Comparison of ENCODE assay signal across 12 mouse cellular contexts in the genomic region with DNA sequence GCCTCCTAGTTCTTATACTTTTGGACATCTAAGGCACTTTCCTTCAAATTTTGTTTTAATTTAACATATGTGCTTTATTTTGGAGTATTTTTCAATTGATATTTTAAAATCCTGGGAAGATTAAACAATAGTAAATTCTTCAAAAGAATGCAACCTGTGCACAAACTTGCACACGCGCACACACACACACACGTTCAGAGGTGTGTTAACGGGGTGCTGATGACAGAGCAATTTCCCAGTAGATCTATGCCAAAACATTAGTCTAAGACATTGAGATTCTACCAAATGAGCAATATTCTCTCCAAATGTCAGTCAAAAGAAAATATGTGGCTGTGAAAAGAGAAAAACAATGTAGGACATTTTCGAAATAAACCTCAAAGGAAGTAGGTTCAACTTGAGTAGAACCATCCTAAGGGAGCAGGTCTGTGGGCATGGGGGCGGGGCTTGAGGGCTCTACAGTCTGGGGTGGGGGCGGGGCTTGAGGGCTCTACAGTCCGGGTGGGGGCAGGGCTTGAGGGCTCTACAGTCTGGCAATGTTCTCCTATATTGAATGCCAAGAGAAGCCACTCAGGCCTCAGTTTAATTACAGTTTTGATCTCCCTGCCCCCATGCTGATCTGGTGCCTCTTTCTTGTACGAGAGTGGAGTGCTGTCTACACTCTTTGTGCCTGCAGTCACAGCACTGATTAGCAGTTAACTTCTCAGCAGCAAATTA.
A peak's percentile ranks its signal among the peaks of the same experiment; 100 is the strongest.
DNase-seq lines count a peak whose midpoint lies in the region; ATAC-seq and TF ChIP-seq lines count a peak whose summit lies in the region.
"Had no signal": no experiment of that assay in that cellular context is flagged by ENCODE, and none has a peak within 500 bp of the region (broad histone marks: within the 10 kb centered on the region; RNA-seq: fewer than 3 reads in every experiment).

No protein-coding gene starts in this region.

- H3K36me3 ChIP-seq in heart, embryonic 15.5 days: no peaks in the 10 kb centered on the region
- H3K36me3 ChIP-seq in lung, embryonic 16.5 days (ENCODE audit: control insufficient read depth, insufficient read depth, low read length): no peaks in the 10 kb centered on the region
- H3K36me3 ChIP-seq in MEL (ENCODE audit: control insufficient read depth in 1 of 2, insufficient read depth in 2 of 2, low read length in 2 of 2): peaks cover 0 to 55% of the 10 kb centered on the region in 2 experiments; a peak in 2 of 4 replicates
- no peaks in the 10 kb centered on the region for H3K36me3 ChIP-seq in intestine, embryonic 16.5 days (ENCODE audit: control insufficient read depth, insufficient read depth, low read length)
- H3K36me3 ChIP-seq: hindbrain, embryonic 15.5 days; limb, embryonic 12.5 days; neural tube, embryonic 13.5 days had no signal

- H3K27ac ChIP-seq in heart, embryonic 15.5 days: peak overlapping the region; percentile 53; the same call in 1 of the 2 replicates
- H3K27ac ChIP-seq in lung, embryonic 16.5 days (ENCODE audit: low read length): peak overlapping the region; percentile 57
- H3K27ac ChIP-seq in MEL (ENCODE audit: control insufficient read depth, low read depth, low read length): peak overlapping the region; percentile 95
- no peak overlapping the region for H3K27ac ChIP-seq in intestine, embryonic 16.5 days (ENCODE audit: low read length)
- H3K27ac ChIP-seq: hindbrain, embryonic 15.5 days; limb, embryonic 12.5 days; neural tube, embryonic 13.5 days had no signal

- TF ChIP-seq EP300 in MEL (IDR thresholded peaks at IDR 0.05; ENCODE audit: low read depth in 1 of 2, low read length in 2 of 2): peak; percentile 26 to 38; a peak in 1 of 4 replicates

- ATAC-seq in heart, embryonic 15.5 days (replicated peaks; ENCODE audit: insufficient number of reproducible peaks, insufficient read depth, low FRiP score, low read depth): no peak
- peak; percentile 49 for ATAC-seq in lung, embryonic 16.5 days (ENCODE audit: low read depth)
- ATAC-seq in intestine, embryonic 16.5 days: 0 out of 2 replicates have a peak, but pooled peaks have one; percentile 17
- ATAC-seq: activated CD4-positive, CD25-positive, alpha-beta regulatory T cell, adult 4 months had no signal

- H3K9ac ChIP-seq in heart, embryonic 15.5 days: no peak overlapping the region
- no peak overlapping the region for H3K9ac ChIP-seq in lung, embryonic 16.5 days (ENCODE audit: low read length)
- peak overlapping the region; percentile 61 for H3K9ac ChIP-seq in MEL (ENCODE audit: control insufficient read depth, low read depth, low read length, poor library complexity, severe bottlenecking)
- H3K9ac ChIP-seq in intestine, embryonic 16.5 days (ENCODE audit: low read depth, low read length): no peak overlapping the region
- H3K9ac ChIP-seq: hindbrain, embryonic 15.5 days; limb, embryonic 12.5 days; neural tube, embryonic 13.5 days had no signal

- H3K27me3 ChIP-seq in heart, embryonic 15.5 days: no peaks in the 10 kb centered on the region
- H3K27me3 ChIP-seq in lung, embryonic 16.5 days (ENCODE audit: control insufficient read depth, insufficient read depth, low read depth, low read length): no peaks in the 10 kb centered on the region
- H3K27me3 ChIP-seq in MEL (ENCODE audit: control insufficient read depth in 1 of 2, insufficient read depth in 2 of 2, low read length in 2 of 2): no peaks in the 10 kb centered on the region
- H3K27me3 ChIP-seq in intestine, embryonic 16.5 days (replicated peaks; ENCODE audit: control insufficient read depth, insufficient read depth, low read length): no peaks in the 10 kb centered on the region
- H3K27me3 ChIP-seq: hindbrain, embryonic 15.5 days; limb, embryonic 12.5 days; neural tube, embryonic 13.5 days had no signal

- H3K4me2 ChIP-seq in heart, embryonic 15.5 days: no peak overlapping the region
- no peak overlapping the region for H3K4me2 ChIP-seq in lung, embryonic 16.5 days (ENCODE audit: low read depth, low read length)
- no peak overlapping the region for H3K4me2 ChIP-seq in intestine, embryonic 16.5 days (ENCODE audit: low read depth, low read length)
- H3K4me2 ChIP-seq: hindbrain, embryonic 15.5 days; limb, embryonic 12.5 days; neural tube, embryonic 13.5 days had no signal

- no peak for DNase-seq in heart, adult 8-10 months (ENCODE audit: low spot score)
- no peak for DNase-seq in lung, adult 2 months
- peak; percentile 92 for DNase-seq in MEL (ENCODE audit: low read depth, low spot score)
- DNase-seq in c-Kit-positive CD71-positive TER-119-positive erythroid progenitor cells, embryonic 14.5 days (ENCODE audit: low spot score): no peak
- no peak for DNase-seq in urinary bladder, postnatal 25 days (ENCODE audit: low spot score)

- no peak overlapping the region for H3K4me3 ChIP-seq in heart, embryonic 15.5 days
- no peak overlapping the region for H3K4me3 ChIP-seq in lung, embryonic 16.5 days (ENCODE audit: low read length)
- H3K4me3 ChIP-seq in lung, adult 2 months (replicated peaks; ENCODE audit: extremely low read depth, low read depth, low read length): no peak overlapping the region
- peak overlapping the region; percentile 32 to 41 for H3K4me3 ChIP-seq in MEL (ENCODE audit: control insufficient read depth in 1 of 2, insufficient read depth in 1 of 2, low read depth in 2 of 2, low read length in 2 of 2)
- no peak overlapping the region for H3K4me3 ChIP-seq in intestine, embryonic 16.5 days (ENCODE audit: low read length)
- H3K4me3 ChIP-seq: hindbrain, embryonic 15.5 days; limb, embryonic 12.5 days; neural tube, embryonic 13.5 days had no signal

- no peaks in the 10 kb centered on the region for H3K9me3 ChIP-seq in heart, embryonic 15.5 days (replicated peaks)
- no peaks in the 10 kb centered on the region for H3K9me3 ChIP-seq in lung, embryonic 16.5 days (ENCODE audit: control insufficient read depth, low read length)
- H3K9me3 ChIP-seq in MEL (replicated peaks; ENCODE audit: insufficient read depth, low read length): no peaks in the 10 kb centered on the region
- no peaks in the 10 kb centered on the region for H3K9me3 ChIP-seq in intestine, embryonic 16.5 days (ENCODE audit: control insufficient read depth, low read length)
- H3K9me3 ChIP-seq: hindbrain, embryonic 15.5 days; limb, embryonic 12.5 days; neural tube, embryonic 13.5 days had no signal

- 66% methylated on average over 9 of the region's 9 CpGs for WGBS in heart, embryonic 15.5 days
- 59% methylated on average over 9 of the region's 9 CpGs for WGBS in lung, embryonic 16.5 days
- 57% methylated on average over 9 of the region's 9 CpGs for WGBS in lung, adult 2 months
- 71% methylated on average over 9 of the region's 9 CpGs for WGBS in intestine, embryonic 16.5 days

- no peak for TF ChIP-seq POLR2A in lung, adult 2 months (IDR thresholded peaks at IDR 0.05; ENCODE audit: borderline replicate concordance, extremely low read depth, low read depth, low read length)
- TF ChIP-seq POLR2A in MEL (IDR thresholded peaks at IDR 0.05; ENCODE audit: control insufficient read depth in 1 of 2, insufficient read depth in 1 of 2, low read depth in 1 of 2, low read length in 2 of 2, poor library complexity in 1 of 2): peak in 1 of 2 experiments; percentile 42; a peak in 2 of 4 replicates

- H3K79me2 ChIP-seq in MEL (ENCODE audit: control insufficient read depth, insufficient read depth, low read length, poor library complexity): peaks cover 1% of the 10 kb centered on the region; the same call in 1 of the 2 replicates

- H3K4me1 ChIP-seq in heart, embryonic 15.5 days (replicated peaks): 0 out of 2 replicates have a peak, but pooled peaks cover 3% of the 10 kb centered on the region
- 0 out of 2 replicates have a peak, but pooled peaks cover 2% of the 10 kb centered on the region for H3K4me1 ChIP-seq in lung, embryonic 16.5 days (replicated peaks; ENCODE audit: control insufficient read depth, insufficient read depth, low read length)
- H3K4me1 ChIP-seq in lung, adult 2 months (ENCODE audit: control insufficient read depth, insufficient read depth, low read length): peaks cover 2% of the 10 kb centered on the region
- H3K4me1 ChIP-seq in MEL (ENCODE audit: control insufficient read depth in 1 of 2, insufficient read depth in 2 of 2, low read length in 2 of 2): peaks cover 21 to 27% of the 10 kb centered on the region in 2 experiments
- 0 out of 2 replicates have a peak, but pooled peaks cover 5% of the 10 kb centered on the region for H3K4me1 ChIP-seq in intestine, embryonic 16.5 days (ENCODE audit: control insufficient read depth, insufficient read depth, low read length)
- H3K4me1 ChIP-seq: hindbrain, embryonic 15.5 days; limb, embryonic 12.5 days; neural tube, embryonic 13.5 days had no signal

- no peak for TF ChIP-seq CTCF in lung, adult 2 months (IDR thresholded peaks at IDR 0.05; ENCODE audit: insufficient read depth, low read length)
- TF ChIP-seq CTCF in MEL (IDR thresholded peaks at IDR 0.05 in 2 of 3, conservative IDR thresholded peaks at IDR 0.05 in 1 of 3; ENCODE audit: control insufficient read depth in 1 of 3, insufficient read depth in 1 of 3, low read depth in 2 of 3, low read length in 3 of 3, poor library complexity in 1 of 3, severe bottlenecking in 1 of 3): no peak

- no peak; the same call in 1 of the 2 replicates for TF ChIP-seq RAD21 in MEL (IDR thresholded peaks at IDR 0.05; ENCODE audit: low read depth, low read length)

TF ChIP-seq in MEL, 35 proteins besides CTCF, POLR2A, EP300 and RAD21 (continues in another document):
- TF ChIP-seq KAT2A (conservative IDR thresholded peaks at IDR 0.05; ENCODE audit: low read depth, low read length): no peak; the same call in 1 of the 2 replicates
- no peak for TF ChIP-seq JUND (IDR thresholded peaks at IDR 0.05; ENCODE audit: low read depth, low read length)
- TF ChIP-seq MAZ (IDR thresholded peaks at IDR 0.05; ENCODE audit: low read depth, low read length): peak; percentile 73; the same call in 1 of the 2 replicates
- TF ChIP-seq POLR2AphosphoS5 (IDR thresholded peaks at IDR 0.05; ENCODE audit: borderline replicate concordance, low read depth, low read length): no peak
- TF ChIP-seq ZKSCAN1 (IDR thresholded peaks at IDR 0.05; ENCODE audit: low read depth, low read length): no peak
- peak; percentile 87 for TF ChIP-seq ZMIZ1 (IDR thresholded peaks at IDR 0.05; ENCODE audit: low read depth, low read length)
- TF ChIP-seq HCFC1 (IDR thresholded peaks at IDR 0.05; ENCODE audit: low read depth, low read length): no peak
- TF ChIP-seq ZC3H11A (IDR thresholded peaks at IDR 0.05; ENCODE audit: low read depth, low read length): no peak
- 0 out of 2 replicates have a peak, but pooled peaks have one; percentile 28 for TF ChIP-seq RCOR1 (IDR thresholded peaks at IDR 0.05; ENCODE audit: low read depth, low read length)
- TF ChIP-seq UBTF (IDR thresholded peaks at IDR 0.05; ENCODE audit: borderline replicate concordance, insufficient read depth, low read depth, low read length): no peak
- TF ChIP-seq MAFK (IDR thresholded peaks at IDR 0.05; ENCODE audit: borderline replicate concordance, low read depth, low read length): no peak
- TF ChIP-seq TCF12 (IDR thresholded peaks at IDR 0.05; ENCODE audit: low read depth, low read length): 0 out of 2 replicates have a peak, but pooled peaks have one; percentile 5
- TF ChIP-seq MYB (IDR thresholded peaks at IDR 0.05; ENCODE audit: low read depth, low read length): no peak
- peak; percentile 45; the same call in 1 of the 2 replicates for TF ChIP-seq BHLHE40 (IDR thresholded peaks at IDR 0.05; ENCODE audit: borderline replicate concordance, low read depth, low read length)

Comparison
In these comparisons a context has a peak if more than half of its experiments do, and no peak if none do; other contexts are left out.
1. H3K4me3 ChIP-seq: peak in MEL (2 of 2); none in heart, embryonic 15.5 days (single experiment), lung, embryonic 16.5 days (single experiment), lung, adult 2 months (single experiment) and intestine, embryonic 16.5 days (single experiment).